Mouse (Mus musculus) C2C12 (cell line): Measurements from ENCODE around the gene Espn.
A peak's percentile ranks its signal among the peaks of the same experiment; 100 is the strongest.

Source experiments
- CEBPB ChIP-seq: IDR thresholded peaks from one replicate; pipeline ENCODE4 v1.6.1; 2011; ENCODE audit warnings: low read depth, mild to moderate bottlenecking, control low read depth, moderate library complexity
- CTCF ChIP-seq: IDR thresholded peaks from one replicate; pipeline ENCODE4 v1.5.1; 2011; ENCODE audit not compliant: control insufficient read depth, insufficient read depth, insufficient read length
- FOSL1 ChIP-seq: IDR thresholded peaks from one replicate; pipeline ENCODE4 v1.8.0; 2011; ENCODE audit warnings: mild to moderate bottlenecking, low read length; ENCODE audit not compliant: poor library complexity, insufficient read depth, severe bottlenecking
- MAX ChIP-seq: IDR thresholded peaks from one replicate; pipeline ENCODE4 v1.6.1; 2011; ENCODE audit warnings: mild to moderate bottlenecking, control low read depth
- MYOD1 ChIP-seq: IDR thresholded peaks from one replicate; pipeline ENCODE4 v1.6.1; 2011; ENCODE audit warnings: low read depth; ENCODE audit not compliant: control insufficient read depth, insufficient read length
- MYOG ChIP-seq: IDR thresholded peaks from one replicate; pipeline ENCODE4 v1.6.1; 2011; ENCODE audit not compliant: control insufficient read depth, insufficient read length; ENCODE audit errors: extremely low read depth
- USF1 ChIP-seq: IDR thresholded peaks from one replicate; pipeline ENCODE4 v1.6.1; 2011; ENCODE audit warnings: low read depth, mild to moderate bottlenecking, control low read depth, moderate library complexity

GRCm38 (mm10) chr4:152153771-152154177 is 1.6 kb upstream of the Espn start:
- TF ChIP-seq FOSL1 (no peak), CTCF (peak; percentile 76), USF1 (no peak), MAX (peak; percentile 28), MYOD1 (no peak), MYOG (no peak), CEBPB (no peak)
